Mouse (Mus musculus): ENCODE measurements at regions not wholly inside any gene's neighbourhood (a gene's known extent, or its start where the extent isn't known, plus 50 kb on each side); places are given as distances from the start of the nearest gene placed in this dataset.

- DNase-seq: no peak
Measured at GRCm38 (mm10) chr2:138123331-138123730, 133.0 kb upstream of the Btbd3 start.

DNA sequence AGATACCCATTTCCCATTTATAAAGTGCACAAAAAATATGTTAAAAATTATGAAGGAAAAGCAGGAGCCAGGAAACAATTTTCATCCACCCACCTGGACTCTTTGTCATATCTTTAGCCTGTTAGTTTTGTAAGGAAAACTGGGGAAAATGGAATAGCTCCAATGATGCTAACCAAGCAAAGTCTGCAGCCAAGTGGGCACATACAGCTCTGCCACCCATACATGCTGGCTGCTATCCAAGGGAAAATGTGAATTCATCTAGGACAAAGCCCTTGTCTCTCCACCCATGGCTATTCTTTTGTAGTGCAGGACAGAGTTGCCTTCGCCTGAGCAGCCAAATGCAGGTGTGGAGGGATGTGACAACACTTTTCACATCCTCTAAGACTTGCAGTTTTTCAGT, 135.5 kb upstream of the Btbd3 start:
- DNase-seq: no peak

- no peak for DNase-seq
Measured at GRCm38 (mm10) chr2:138120131-138120530, 136.2 kb upstream of the Btbd3 start.

GRCm38 (mm10) chr2:138099777-138100176, 156.6 kb upstream of the Btbd3 start:
- DNase-seq: no peak

DNA sequence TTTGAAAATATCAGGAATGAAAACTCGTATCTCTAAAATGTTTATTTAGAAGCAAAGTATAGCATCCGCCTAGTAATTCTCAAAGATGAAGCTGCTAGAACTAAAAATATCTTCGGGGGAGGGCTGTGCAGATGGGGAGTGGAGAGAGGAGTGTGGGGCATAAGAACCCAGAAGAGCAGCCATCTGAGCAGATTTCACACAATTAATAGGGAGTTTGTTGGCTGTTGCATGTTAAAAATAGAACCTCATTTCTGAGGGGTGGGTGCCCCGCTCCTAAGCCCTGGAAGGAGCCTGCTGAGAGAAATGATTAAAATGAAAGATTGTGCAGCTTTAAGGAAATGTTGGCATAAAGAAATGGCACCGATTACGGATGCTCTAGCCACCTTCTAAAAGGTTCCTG, 171.0 kb upstream of the Btbd3 start:
- peak; percentile 20 to 37 for DNase-seq

GRCm38 (mm10) chr2:138084564-138085283, 171.6 kb upstream of the Btbd3 start:
- DNase-seq: no peak

DNA sequence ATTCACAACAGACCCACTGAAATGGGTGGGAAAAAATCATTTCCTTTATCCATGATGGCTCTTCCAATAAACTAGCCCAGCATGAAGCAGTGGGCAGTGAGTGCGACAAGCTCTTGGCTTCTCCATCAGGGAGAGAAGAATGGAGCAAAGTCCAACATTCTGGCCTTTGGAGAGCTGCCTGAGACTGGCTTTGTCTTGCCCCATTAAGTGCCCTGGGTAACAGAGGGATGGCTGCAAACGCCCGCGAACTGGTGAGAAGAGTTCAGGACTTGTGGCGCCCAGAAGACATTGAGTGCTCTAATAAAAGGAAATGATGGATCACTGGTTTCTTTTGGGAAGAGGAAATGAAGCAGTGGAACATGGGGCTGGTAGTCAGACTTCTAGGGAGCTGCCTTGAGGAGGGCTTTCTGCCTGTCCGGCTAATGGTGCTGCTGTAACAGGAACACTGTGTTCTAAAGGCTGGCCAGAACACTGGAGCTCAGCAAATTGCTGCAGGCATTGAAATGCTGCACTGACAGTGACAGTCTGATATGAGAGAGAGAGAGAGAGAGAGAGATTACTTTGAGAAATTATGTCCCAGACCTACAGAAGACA, 182.2 kb upstream of the Btbd3 start:
- peak in 1 of 2 experiments; percentile 22 for DNase-seq

DNA sequence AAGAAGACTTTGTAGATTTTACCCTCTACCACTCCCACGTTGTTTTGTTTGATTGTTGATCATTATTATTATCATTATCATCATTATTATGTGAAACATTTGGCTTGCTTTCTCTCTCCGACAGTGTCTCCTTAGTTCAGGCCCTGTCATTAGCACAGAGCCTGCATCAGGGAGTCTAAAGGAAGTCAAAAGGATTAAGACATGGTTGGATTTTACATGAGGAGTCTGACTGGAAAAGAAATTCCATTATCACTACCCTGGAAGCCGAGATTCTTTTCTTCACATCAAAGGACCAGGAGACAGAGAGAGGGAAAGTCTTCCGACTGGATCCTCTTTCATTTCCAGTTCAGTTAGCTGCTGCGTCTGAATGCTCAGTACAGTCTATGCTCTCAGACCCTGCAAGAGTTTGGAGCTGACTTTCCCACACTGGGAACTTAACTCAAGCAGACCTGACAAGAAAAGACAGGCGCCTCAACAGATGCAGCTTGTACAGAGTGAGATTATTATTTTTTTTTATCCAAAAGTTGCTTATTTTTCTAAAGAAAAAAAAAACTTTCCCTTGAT, 184.1 kb upstream of the Btbd3 start:
- no peak for DNase-seq

DNA sequence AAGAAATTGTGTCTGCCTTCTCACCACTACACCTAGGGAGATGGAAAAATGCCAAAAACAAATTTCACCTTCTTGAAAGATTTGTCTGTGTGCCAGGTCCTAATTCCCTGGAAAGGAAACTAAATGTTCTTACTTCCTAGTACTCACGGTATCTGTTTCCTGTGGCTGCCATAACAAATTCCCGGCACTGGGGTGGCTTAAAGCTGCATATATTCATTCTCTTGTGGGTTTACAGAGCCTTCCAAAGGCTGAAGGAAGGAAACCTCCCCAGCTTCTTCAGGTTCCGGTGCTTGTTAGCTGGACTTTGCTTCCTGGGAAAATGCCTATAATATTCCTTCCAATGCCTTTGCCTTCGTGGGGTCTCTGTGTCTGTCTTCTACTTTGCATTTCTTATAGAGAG, 203.3 kb upstream of the Btbd3 start:
- no peak for DNase-seq

DNA sequence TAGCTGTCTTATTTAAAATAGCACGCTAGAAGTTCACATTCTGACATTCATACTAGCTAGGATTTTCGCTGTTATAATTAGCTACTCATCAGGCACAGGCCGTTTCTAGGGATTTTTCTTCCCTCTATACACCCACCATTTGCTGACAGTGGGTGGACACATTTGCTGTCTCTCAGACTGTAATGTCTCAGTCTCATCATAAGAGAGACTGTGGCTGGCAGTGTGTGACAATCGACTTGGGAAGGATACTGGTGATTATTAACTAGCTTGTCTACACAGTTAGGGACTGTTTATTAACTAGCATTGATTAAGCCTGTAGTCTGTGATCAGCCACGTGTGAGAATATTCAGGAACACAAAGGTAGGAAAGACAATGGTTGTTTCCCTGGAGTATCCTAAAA, 208.0 kb upstream of the Btbd3 start:
- peak in 1 of 2 experiments; percentile 23 for DNase-seq

GRCm38 (mm10) chr2:138047781-138048201, 208.6 kb upstream of the Btbd3 start:
- DNase-seq: peak; percentile 97 to 98

DNA sequence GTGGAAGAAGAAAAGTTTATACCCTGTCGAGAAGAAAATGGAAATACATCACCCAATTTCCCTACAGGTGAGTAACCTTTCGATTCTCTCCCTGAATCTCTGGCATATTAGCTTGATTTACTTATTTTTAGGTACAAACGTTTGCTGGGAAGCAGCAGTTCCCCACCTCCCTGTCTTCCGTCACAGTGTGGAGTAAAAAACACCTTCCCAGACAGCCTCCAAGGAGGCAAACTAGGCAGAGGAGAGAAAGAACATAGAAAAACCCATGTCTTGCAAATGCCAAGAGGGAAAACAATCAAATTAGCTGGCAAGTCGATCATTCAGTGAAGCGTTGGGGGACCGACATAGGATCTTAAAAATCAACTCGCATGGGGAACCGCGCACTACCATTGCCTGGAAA, 209.0 kb upstream of the Btbd3 start:
- no peak for DNase-seq

DNA sequence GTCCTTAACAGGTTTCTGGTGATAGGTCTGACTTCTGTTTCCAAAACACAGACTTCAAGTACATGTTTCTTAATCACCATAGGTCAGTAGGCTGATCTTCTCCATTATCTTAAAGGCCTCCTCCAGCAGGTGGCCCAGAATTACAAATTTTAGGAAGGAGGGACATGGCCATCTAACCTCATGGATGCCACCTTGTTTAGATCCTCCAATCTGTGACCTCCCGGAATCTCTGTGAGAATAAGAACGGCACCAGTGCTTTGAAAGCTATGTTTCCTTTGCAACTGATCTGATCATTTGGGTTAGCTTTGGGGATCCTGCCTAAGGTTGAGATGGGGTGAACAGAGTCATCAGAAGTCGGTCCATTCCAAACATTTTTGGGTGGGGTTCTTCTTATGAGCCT, 209.4 kb upstream of the Btbd3 start:
- DNase-seq: peak; percentile 14 to 33

DNA sequence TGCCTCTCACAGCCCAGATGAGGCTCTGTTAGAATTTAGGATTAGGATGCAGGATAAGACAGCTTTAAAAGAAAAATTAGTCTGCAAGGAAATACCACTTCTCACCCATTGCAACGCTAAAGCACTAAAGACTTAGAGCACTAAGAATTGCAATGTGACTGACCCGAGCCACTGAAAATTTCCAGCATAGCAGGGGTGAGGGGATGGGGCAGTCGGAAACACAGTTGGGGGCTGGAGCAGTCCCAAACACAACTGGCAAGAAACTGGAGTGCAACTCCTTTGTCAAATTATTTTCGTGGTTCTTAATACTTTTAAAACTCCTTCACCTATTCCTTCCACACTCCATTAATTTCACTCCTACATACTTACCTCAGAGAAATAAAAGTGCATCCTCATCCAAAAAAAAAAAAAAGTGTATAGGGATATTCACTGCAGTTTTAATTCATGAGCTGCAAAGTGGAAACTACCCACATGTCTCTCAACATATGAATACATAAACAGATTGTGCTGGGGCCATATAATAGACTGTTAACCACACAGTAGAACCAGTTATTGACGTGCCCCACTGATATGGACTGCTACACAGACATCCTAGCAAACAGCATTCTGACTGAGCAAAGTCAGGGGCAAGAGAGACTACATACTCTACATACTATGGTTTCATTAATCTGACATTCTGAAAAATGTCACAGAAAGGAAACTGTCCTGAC, 210.3 kb upstream of the Btbd3 start:
- no peak for DNase-seq

DNA sequence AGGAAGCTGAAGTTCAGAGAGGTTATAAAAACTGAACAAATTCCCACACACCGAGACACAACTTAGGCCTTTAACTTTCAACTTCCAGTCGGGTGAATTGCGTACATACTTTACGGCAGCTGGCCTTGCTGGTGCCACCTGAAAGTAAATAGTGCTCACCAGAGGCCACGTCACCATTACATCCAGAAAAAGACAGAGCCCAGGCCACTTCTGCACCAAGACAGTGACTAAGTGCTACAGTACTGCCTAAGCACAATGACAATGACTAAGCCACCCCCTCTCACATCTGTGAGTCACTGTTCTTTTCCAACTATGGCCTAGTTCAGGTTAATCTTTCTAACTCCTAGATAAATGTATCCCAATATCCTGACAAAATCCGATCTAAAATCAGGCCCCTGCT, 215.7 kb upstream of the Btbd3 start:
- no peak for DNase-seq

DNA sequence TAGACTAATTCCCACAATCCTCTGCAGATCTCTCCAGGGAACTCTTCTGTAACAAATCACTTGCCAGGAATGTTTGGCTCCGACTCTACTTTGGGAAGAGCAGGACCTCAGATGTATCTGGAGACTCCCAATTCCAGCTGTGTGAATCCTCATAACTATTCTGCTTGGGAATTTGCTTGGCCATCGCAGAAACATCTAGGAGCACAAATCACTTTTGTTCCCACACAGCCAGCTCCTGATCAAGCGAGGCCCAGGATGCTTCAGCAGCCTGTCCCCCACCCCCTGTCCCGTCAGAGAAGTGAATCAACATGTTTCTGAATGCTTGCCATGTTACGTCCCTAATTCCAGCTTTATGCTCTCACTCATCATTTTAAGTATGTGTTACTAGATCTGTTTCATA, 216.1 kb upstream of the Btbd3 start:
- no peak for DNase-seq

DNA sequence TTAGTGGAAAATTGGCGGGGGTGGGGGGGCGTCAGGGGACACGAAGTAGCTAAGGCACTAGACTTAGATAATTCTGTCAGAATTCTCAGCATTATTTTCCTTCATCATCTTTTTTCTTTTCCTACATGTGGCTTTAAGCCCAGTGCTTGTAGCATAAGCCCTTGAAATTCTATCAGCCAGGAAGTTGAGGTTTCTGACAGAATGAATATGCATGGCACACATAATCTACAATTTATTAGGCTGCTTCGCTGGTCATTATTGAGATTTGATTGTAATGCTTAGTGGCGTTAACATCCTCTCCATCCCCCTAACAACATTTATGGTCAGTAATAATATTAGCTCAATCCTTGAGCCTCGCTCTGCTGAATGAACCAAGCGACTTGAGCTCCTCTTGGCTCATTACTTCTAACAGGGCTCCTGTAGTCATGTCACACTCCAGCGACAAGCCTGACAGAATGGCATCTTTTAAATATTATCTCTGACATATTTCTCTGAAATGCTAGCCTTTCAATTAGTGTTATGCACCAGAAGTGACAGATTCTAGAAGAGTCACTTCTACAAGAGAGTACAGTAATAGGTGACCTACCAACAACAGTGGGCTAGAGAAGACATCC, 222.1 kb upstream of the Btbd3 start:
- peak in 1 of 2 experiments; percentile 18 for DNase-seq

- DNase-seq: peak; percentile 88 to 92
Measured at GRCm38 (mm10) chr2:138033379-138034122, 222.8 kb upstream of the Btbd3 start.

DNA sequence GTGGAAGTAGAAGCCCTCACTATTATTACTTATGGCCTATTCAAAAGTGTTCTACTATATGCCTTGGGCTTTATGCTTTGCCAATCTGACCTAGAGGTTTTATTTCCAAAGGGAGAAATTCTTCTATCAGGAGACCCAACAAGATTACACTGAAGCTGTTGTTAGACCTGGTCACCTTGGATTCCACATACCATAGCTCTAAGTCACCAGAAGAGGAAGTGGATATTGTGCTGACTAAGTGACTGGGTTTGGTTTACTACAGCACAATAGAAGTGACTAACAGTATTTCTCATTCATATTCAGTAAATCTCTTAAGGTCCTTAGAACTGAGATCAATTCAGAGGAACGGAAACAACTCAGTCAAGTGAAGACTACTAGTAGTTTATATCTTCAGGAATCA, 229.0 kb upstream of the Btbd3 start:
- no peak for DNase-seq

DNA sequence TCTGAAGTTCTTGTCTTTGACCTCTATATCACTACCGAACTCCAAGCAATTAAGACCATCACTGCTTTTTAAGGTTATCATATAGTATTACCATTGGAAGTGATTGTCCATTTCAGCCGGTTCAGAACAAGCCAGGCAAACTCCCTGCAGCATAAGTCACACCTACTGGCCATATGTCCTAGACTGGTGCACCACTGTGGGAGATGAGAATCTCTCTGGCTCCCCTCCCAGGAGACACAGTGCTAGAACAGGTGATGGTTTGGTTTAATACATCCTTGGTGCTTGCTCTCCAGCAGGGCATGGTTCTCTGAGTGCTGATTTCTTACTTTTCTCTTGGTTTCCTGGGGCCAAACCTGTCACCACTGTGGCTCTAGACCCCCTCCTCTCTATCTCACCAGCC, 232.8 kb upstream of the Btbd3 start:
- peak; percentile 46 to 60 for DNase-seq

- no peak for DNase-seq
Measured at GRCm38 (mm10) chr2:137981766-137982165, 274.6 kb upstream of the Btbd3 start.

- peak; percentile 22 to 27 for DNase-seq
Measured at GRCm38 (mm10) chr2:137977767-137978166, 278.6 kb upstream of the Btbd3 start.

- no peak for DNase-seq
Measured at GRCm38 (mm10) chr2:137974651-137975050, 281.7 kb upstream of the Btbd3 start.
